Mouse (Mus musculus) liver, embryonic 14.5 days (tissue): ENCODE data around the gene Fxr1. TPM values are rescaled to one million over a fixed set of nuclear protein-coding genes. Genes with fewer than 3 reads are reported as not detected.
"Not testable (repeated sequence)": the region's sequence is repeated elsewhere in the genome, so short reads cannot be mapped to it uniquely, and the experiment has no call there.

ENCODE experiments used
- ATAC-seq: fragments of 200-750 bp; cut with Nextera tagmentation; 2 replicates; pipeline ENCODE4 v1.8.0; 2017; ENCODE audit warnings: moderate number of reproducible peaks, mild to moderate bottlenecking, moderate library complexity; ENCODE audit not compliant: insufficient read depth
- DNase-seq, 3 experiments: peaks; one replicate each; pipeline ENCODE4 v3.0.0-alpha.2; 2012 to 2013; ENCODE audit warnings: low read depth in 3 of 3, low spot score in 3 of 3
- H3K27ac ChIP-seq: fragments of 300-500 bp; sonication (generic); 2 replicates; pipeline ENCODE4 v1.5.1; 2014; ENCODE audit warnings: moderate library complexity, mild to moderate bottlenecking, control low read depth, inconsistent platforms
- H3K27me3 ChIP-seq: fragments of 300-500 bp; sonication (generic); 2 replicates; pipeline ENCODE4 v1.6.1; 2014; ENCODE audit warnings: mild to moderate bottlenecking, low read length, moderate library complexity; ENCODE audit not compliant: control insufficient read depth, insufficient read depth
- H3K36me3 ChIP-seq: fragments of 300-500 bp; sonication (generic); replicated peaks from 2 replicates; pipeline ENCODE4 v1.6.1; 2014; ENCODE audit warnings: low read depth; ENCODE audit not compliant: control insufficient read depth, insufficient read depth
- H3K4me1 ChIP-seq, 2 experiments: fragments of 200-500 bp in 1 of 2; fragments of 300-500 bp in 1 of 2; sonication (generic) in 1 of 2; replicated peaks; 2 replicates each; pipeline ENCODE4 v1.6.1; 2012 to 2014; ENCODE audit warnings: antibody characterized with exemption in 1 of 2, inconsistent platforms in 1 of 2, low read length in 1 of 2; ENCODE audit not compliant: control insufficient read depth in 2 of 2, insufficient read depth in 2 of 2
- H3K4me2 ChIP-seq: fragments of 300-500 bp; sonication (generic); 2 replicates; pipeline ENCODE4 v1.6.1; 2014; ENCODE audit warnings: low read depth, mild to moderate bottlenecking, control low read depth, moderate library complexity
- H3K4me3 ChIP-seq, 2 experiments: fragments of 200-500 bp in 1 of 2; fragments of 300-500 bp in 1 of 2; sonication (generic) in 1 of 2; 2 replicates each; pipeline ENCODE4 v1.5.1; 2012 to 2014; ENCODE audit warnings: low read depth in 2 of 2, low read length in 2 of 2, mild to moderate bottlenecking in 2 of 2, control low read depth in 1 of 2, inconsistent platforms in 1 of 2, moderate library complexity in 1 of 2; ENCODE audit not compliant: insufficient read depth in 1 of 2
- H3K9ac ChIP-seq: fragments of 300-500 bp; sonication (generic); replicated peaks from 2 replicates; pipeline ENCODE4 v1.6.1; 2014; ENCODE audit warnings: mild to moderate bottlenecking, control low read depth, moderate library complexity
- H3K9me3 ChIP-seq: fragments of 300-500 bp; sonication (generic); 2 replicates; pipeline ENCODE4 v1.6.1; 2016; ENCODE audit warnings: low read length, mixed read lengths; ENCODE audit not compliant: control insufficient read depth
- CTCF ChIP-seq: IDR thresholded peaks from 2 replicates; pipeline ENCODE4 v1.5.1; 2016; ENCODE audit warnings: antibody characterized with exemption, low read depth, control low read depth
- EP300 ChIP-seq: IDR thresholded peaks from 2 replicates; pipeline ENCODE4 v1.6.1; 2016; ENCODE audit warnings: antibody characterized with exemption, low read depth
- WGBS: fragments of 180-500 bp; shearing (Covaris S2); extraction: QIAGEN DNeasy Blood & Tissue Kit; methylation state at CpG from one replicate; pipeline ENCODE4 v1.1.7; 2014; ENCODE audit not compliant: insufficient replicate concordance; 5-methylcytosine and 5-hydroxymethylcytosine counted together
- polyA plus RNA-seq, 2 experiments: library from polyadenylated mRNA; depleted of rRNA in 1 of 2; stranded (reverse) in 1 of 2; unstranded in 1 of 2; fragments of >200 nt; fragmentation: Nextera tagmentation in 1 of 2; extraction: Ambion mirVana in 1 of 2; gene quantifications; 2 replicates each; pipeline versions ENCODE4 v1.2.1 to v1.2.3; 2012 to 2014

The Fxr1 gene
- polyA plus RNA-seq, 2 experiments = 25.8 to 26.8 TPM

- H3K9ac ChIP-seq = no peak overlapping the region
- H3K4me3 ChIP-seq = no peak overlapping the region
- H3K4me1 ChIP-seq = no peaks in the 10 kb centered on the region
- no peaks in the 10 kb centered on the region for H3K27me3 ChIP-seq
- H3K9me3 ChIP-seq = no peaks in the 10 kb centered on the region
- H3K4me2 ChIP-seq = no peak overlapping the region
- DNase-seq (no peak), ATAC-seq (no peak)
- no peak overlapping the region for H3K27ac ChIP-seq
- no peak for TF ChIP-seq EP300
- no peak for TF ChIP-seq CTCF
- no peaks in the 10 kb centered on the region for H3K36me3 ChIP-seq
- WGBS = 58% methylated on average over 8 of the region's 8 CpGs
Observed at GRCm38 (mm10) chr3:33990921-33991320, 28.8 kb upstream of the Fxr1 start.

- Histone ChIP-seq H3K9ac (no peak overlapping the region), H3K4me3 (no peak overlapping the region), H3K4me1 (no peaks in the 10 kb centered on the region), H3K27ac (no peak overlapping the region), H3K4me2 (no peak overlapping the region), H3K36me3 (no peaks in the 10 kb centered on the region), H3K27me3 (no peaks in the 10 kb centered on the region), H3K9me3 (no peaks in the 10 kb centered on the region)
- ATAC-seq = no peak
- 72% methylated on average over 14 of the region's 14 CpGs for WGBS
- TF ChIP-seq CTCF (no peak), EP300 (no peak)
- DNase-seq = no peak
Observed at GRCm38 (mm10) chr3:33993421-33994126, 26.2 kb upstream of the Fxr1 start.

GRCm38 (mm10) chr3:33994127-33994488 lies 25.6 kb upstream of the Fxr1 start:
- Histone ChIP-seq H3K4me1 (no peaks in the 10 kb centered on the region), H3K9me3 (no peaks in the 10 kb centered on the region), H3K4me2 (no peak overlapping the region), H3K4me3 (no peak overlapping the region), H3K27ac (no peak overlapping the region), H3K27me3 (no peaks in the 10 kb centered on the region), H3K9ac (no peak overlapping the region), H3K36me3 (no peaks in the 10 kb centered on the region)
- no peak for DNase-seq
- 55% methylated on average over 3 of the region's 3 CpGs for WGBS
- ATAC-seq = no peak
- TF ChIP-seq CTCF = no peak
- no peak for TF ChIP-seq EP300

- H3K27ac ChIP-seq, H3K27me3 ChIP-seq, H3K9ac ChIP-seq, H3K36me3 ChIP-seq, H3K4me2 ChIP-seq, H3K9me3 ChIP-seq, H3K4me3 ChIP-seq, ATAC-seq, H3K4me1 ChIP-seq, DNase-seq: not testable (repeated sequence)
Observed at GRCm38 (mm10) chr3:34001691-34002090, 18.1 kb upstream of the Fxr1 start.

GRCm38 (mm10) chr3:34003860-34004259 lies 15.9 kb upstream of the Fxr1 start:
- Histone ChIP-seq H3K27ac (no peak overlapping the region), H3K9me3 (no peaks in the 10 kb centered on the region), H3K4me3 (no peak overlapping the region), H3K4me2 (no peak overlapping the region), H3K4me1 (peaks cover 0 to 2% of the 10 kb centered on the region in 2 experiments; a peak in 1 of 4 replicates), H3K36me3 (no peaks in the 10 kb centered on the region), H3K27me3 (no peaks in the 10 kb centered on the region), H3K9ac (no peak overlapping the region)
- DNase-seq = no peak
- WGBS = 30% methylated on average over 3 of the region's 3 CpGs
- ATAC-seq = no peak
- TF ChIP-seq EP300 (no peak), CTCF (no peak)
